Mouse (Mus musculus) liver, adult 2 months (tissue): ENCODE measurements around the gene H2al1a. TPM values are rescaled to one million over a fixed set of nuclear protein-coding genes. Genes with fewer than 3 reads are reported as not detected.
"Not testable (repeated sequence)": the region's sequence is repeated elsewhere in the genome, so short reads cannot be mapped to it uniquely, and the experiment has no call there.

ENCODE experiments used
- DNase-seq: peaks from one replicate; pipeline ENCODE4 v3.0.0-alpha.2; 2011; ENCODE audit warnings: low read depth, low spot score; ENCODE audit errors: extremely low read depth
- H3K27ac ChIP-seq: fragments of 200-500 bp; replicated peaks from 2 replicates; pipeline ENCODE4 v1.5.1; 2012; ENCODE audit warnings: low read depth, mild to moderate bottlenecking, control low read depth, inconsistent platforms, low read length; ENCODE audit not compliant: insufficient read depth
- H3K27me3 ChIP-seq: fragments of 200-500 bp; 2 replicates; pipeline ENCODE4 v1.6.1; 2012; ENCODE audit warnings: mild to moderate bottlenecking, moderate library complexity, low read length, inconsistent platforms; ENCODE audit not compliant: control insufficient read depth, insufficient read depth
- H3K36me3 ChIP-seq: fragments of 200-500 bp; 2 replicates; pipeline ENCODE4 v1.6.1; 2012; ENCODE audit warnings: low read length, inconsistent platforms; ENCODE audit not compliant: control insufficient read depth, insufficient read depth
- H3K4me1 ChIP-seq: fragments of 200-500 bp; 2 replicates; pipeline ENCODE4 v1.6.1; 2011; ENCODE audit warnings: low read length; ENCODE audit not compliant: control insufficient read depth, insufficient read depth
- H3K4me3 ChIP-seq: fragments of 200-500 bp; 2 replicates; pipeline ENCODE4 v1.5.1; 2011; ENCODE audit warnings: low read depth, mild to moderate bottlenecking, control low read depth, low read length, moderate library complexity; ENCODE audit not compliant: insufficient read depth
- H3K79me2 ChIP-seq: fragments of 200-500 bp; 2 replicates; pipeline ENCODE4 v1.6.1; 2012; ENCODE audit warnings: inconsistent platforms, mild to moderate bottlenecking, low read length, moderate library complexity; ENCODE audit not compliant: control insufficient read depth, insufficient read depth
- H3K9ac ChIP-seq: fragments of 200-500 bp; 2 replicates; pipeline ENCODE4 v1.6.1; 2012; ENCODE audit warnings: low read depth, mild to moderate bottlenecking, control low read depth, inconsistent platforms, low read length
- CTCF ChIP-seq: fragments of 200-500 bp; IDR thresholded peaks from 2 replicates; pipeline ENCODE4 v1.5.1; 2011; ENCODE audit warnings: low read depth, low read length, control low read depth
- POLR2A ChIP-seq: fragments of 200-500 bp; IDR thresholded peaks from 2 replicates; pipeline ENCODE4 v1.6.1; 2011; ENCODE audit warnings: low read length, control low read depth; ENCODE audit not compliant: insufficient read depth; ENCODE audit errors: extremely low read depth
- WGBS: fragments of 180-500 bp; shearing (Covaris S2); methylation state at CpG from one replicate; pipeline ENCODE4 v1.1.7; 2018; 5-methylcytosine and 5-hydroxymethylcytosine counted together
- polyA plus RNA-seq: library from polyadenylated mRNA; depleted of rRNA; stranded (reverse); fragments of >200 nt; gene quantifications from 2 replicates; pipeline ENCODE4 v1.2.3, GENCODE M21; 2012; rRNA removed
- total RNA-seq: library from RNA; depleted of rRNA; stranded (reverse); fragments of >200 nt; gene quantifications from 2 replicates; pipeline ENCODE4 v1.2.3, GENCODE M21; 2014; rRNA removed

The H2al1a gene
- total and polyA plus RNA-seq, 2 experiments: not detected

GRCm38 (mm10) chrX:11327522-11327921 lies 28.5 kb downstream of the H2al1a start, which contains the start of gene H2al1j:
TSS of gene H2al1j (plus strand) at chrX:11327822.
- not testable (repeated sequence) for H3K9ac ChIP-seq, DNase-seq
- WGBS: 92% methylated on average over 2 of the region's 2 CpGs

GRCm38 (mm10) chrX:11345762-11346161 lies 46.7 kb downstream of the H2al1a start:
- Histone ChIP-seq H3K79me2 (no peaks in the 10 kb centered on the region), H3K9ac (no peak overlapping the region), H3K4me1 (no peaks in the 10 kb centered on the region), H3K4me3 (no peak overlapping the region), H3K27ac (no peak overlapping the region), H3K27me3 (no peaks in the 10 kb centered on the region), H3K36me3 (no peaks in the 10 kb centered on the region)
- TF ChIP-seq CTCF: no peak
- TF ChIP-seq POLR2A: no peak
- 82% methylated on average over 9 of the region's 9 CpGs for WGBS
- no peak for DNase-seq

More at GRCm38 (mm10) chrX:11327522-11327921, 28.5 kb downstream of the H2al1a start, which contains the start of gene H2al1j:
- not testable (repeated sequence) for H3K4me3 ChIP-seq, H3K36me3 ChIP-seq, H3K79me2 ChIP-seq, H3K27me3 ChIP-seq, H3K27ac ChIP-seq, H3K4me1 ChIP-seq

- no peak overlapping the region for H3K4me3 ChIP-seq
- no peaks in the 10 kb centered on the region for H3K36me3 ChIP-seq
- no peaks in the 10 kb centered on the region for H3K79me2 ChIP-seq
- H3K4me1 ChIP-seq: no peaks in the 10 kb centered on the region
- no peak for DNase-seq
- no peaks in the 10 kb centered on the region for H3K27me3 ChIP-seq
- 90% methylated on average over 3 of the region's 3 CpGs for whole genome bisulfite sequencing
- H3K9ac ChIP-seq: no peak overlapping the region
- no peak overlapping the region for H3K27ac ChIP-seq
- TF ChIP-seq CTCF: no peak
- TF ChIP-seq POLR2A: no peak
These were observed 47.7 kb downstream of the H2al1a start for GRCm38 (mm10) chrX:11346756-11347155.

Other genes with a start within 250 kb of the H2al1a start
- gene H2al1b, start 3.2 kb downstream of the H2al1a start, total RNA-seq: not detected in 2 replicates
- gene H2al1b, start 3.2 kb downstream of the H2al1a start, polyA plus RNA-seq: not detected in 2 replicates
- gene H2al1c, start 6.4 kb downstream of the H2al1a start, total RNA-seq: not detected in 2 replicates
- not detected in 2 replicates for gene H2al1c, start 6.4 kb downstream of the H2al1a start, polyA plus RNA-seq
- not detected in 2 replicates for gene H2al1d, start 9.6 kb downstream of the H2al1a start, total RNA-seq
- gene H2al1d, start 9.6 kb downstream of the H2al1a start, polyA plus RNA-seq: not detected in 2 replicates
- not detected in 2 replicates for gene H2al1e, start 12.7 kb downstream of the H2al1a start, total RNA-seq
- not detected in 2 replicates for gene H2al1e, start 12.7 kb downstream of the H2al1a start, polyA plus RNA-seq
- not detected in 2 replicates for gene H2al1f, start 15.9 kb downstream of the H2al1a start, total RNA-seq
- not detected in 2 replicates for gene H2al1f, start 15.9 kb downstream of the H2al1a start, polyA plus RNA-seq
- not detected in 2 replicates for gene H2al1g, start 19.0 kb downstream of the H2al1a start, total RNA-seq
- not detected in 2 replicates for gene H2al1g, start 19.0 kb downstream of the H2al1a start, polyA plus RNA-seq
- not detected in 2 replicates for gene H2al1h, start 22.2 kb downstream of the H2al1a start, total RNA-seq
- not detected in 2 replicates for gene H2al1h, start 22.2 kb downstream of the H2al1a start, polyA plus RNA-seq
- not detected in 2 replicates for gene H2al1i, start 25.4 kb downstream of the H2al1a start, total RNA-seq
- not detected in 2 replicates for gene H2al1i, start 25.4 kb downstream of the H2al1a start, polyA plus RNA-seq
- gene H2al1j, start 28.6 kb downstream of the H2al1a start, total RNA-seq: not detected in 2 replicates
- gene H2al1j, start 28.6 kb downstream of the H2al1a start, polyA plus RNA-seq: not detected in 2 replicates